Mouse (Mus musculus): ENCODE results near the gene Pex10. TPM values are rescaled to one million over a fixed set of nuclear protein-coding genes. Genes with fewer than 3 reads are reported as not detected.

Gene Pex10
- 10.5 and 20.4 TPM in 2 replicates for polyA plus RNA-seq (2015; fragmentation: Nextera tagmentation; extraction: Ambion mirVana)

DNA sequence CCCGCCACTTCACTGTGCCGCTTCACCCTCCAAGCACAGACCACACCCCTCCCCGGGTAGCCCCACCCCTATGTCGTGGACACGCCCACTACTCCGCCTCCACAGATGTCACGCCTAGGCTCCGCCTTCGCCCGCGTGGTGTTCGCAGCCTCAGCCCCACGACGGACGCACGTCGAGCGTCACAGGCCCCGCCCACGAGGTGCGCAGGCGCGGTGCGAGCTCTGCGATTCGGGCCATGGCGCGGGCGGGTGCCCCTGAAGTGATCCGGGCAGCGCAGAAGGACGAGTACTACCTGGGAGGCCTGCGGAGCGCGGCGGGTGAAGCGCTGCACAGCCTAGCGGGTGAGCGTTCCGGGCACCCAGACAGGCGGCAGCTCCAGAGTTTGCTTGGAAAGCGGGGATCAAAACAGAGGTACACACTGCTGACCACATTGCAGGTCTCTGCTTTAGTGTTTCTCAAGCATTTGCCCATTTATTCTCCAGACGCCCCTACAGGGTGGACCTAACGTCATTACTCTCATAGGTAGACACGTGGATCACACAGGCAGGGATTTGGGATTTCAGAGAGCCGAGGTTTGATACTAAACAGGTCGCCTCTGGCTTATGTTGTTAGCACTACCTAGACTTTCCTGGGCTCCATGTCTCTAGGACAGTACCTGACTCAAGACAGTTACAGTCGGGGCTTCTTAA lies at the start of gene Pex10:
Gene Pex10 (plus strand): TSS at position 183 of the 689 bp plus-strand sequence.

DNA sequence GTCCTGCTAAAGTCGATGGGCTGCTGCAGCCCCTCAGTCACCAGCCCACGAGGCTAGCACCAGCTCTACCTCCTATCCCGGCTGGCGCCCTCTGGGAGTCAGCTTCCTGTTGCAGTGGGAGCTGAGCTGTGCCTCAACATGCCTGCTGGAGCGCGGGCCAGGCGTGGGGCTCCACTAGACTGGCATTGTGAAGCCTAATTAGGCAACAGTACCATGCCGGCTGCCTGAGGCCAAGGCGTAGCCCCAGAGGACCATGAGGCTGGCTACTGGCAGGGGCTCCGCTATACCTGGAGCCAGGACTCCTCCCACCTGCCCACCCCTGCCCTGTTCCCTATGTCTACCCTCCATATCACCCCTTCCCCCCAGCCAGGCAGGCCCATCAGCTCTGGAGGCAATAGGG lies 10.1 kb upstream of the Pex10 start, which contains the start of gene Plch2:
Gene Plch2 (minus strand): TSS at position 61 of the 400 bp plus-strand sequence.

DNA sequence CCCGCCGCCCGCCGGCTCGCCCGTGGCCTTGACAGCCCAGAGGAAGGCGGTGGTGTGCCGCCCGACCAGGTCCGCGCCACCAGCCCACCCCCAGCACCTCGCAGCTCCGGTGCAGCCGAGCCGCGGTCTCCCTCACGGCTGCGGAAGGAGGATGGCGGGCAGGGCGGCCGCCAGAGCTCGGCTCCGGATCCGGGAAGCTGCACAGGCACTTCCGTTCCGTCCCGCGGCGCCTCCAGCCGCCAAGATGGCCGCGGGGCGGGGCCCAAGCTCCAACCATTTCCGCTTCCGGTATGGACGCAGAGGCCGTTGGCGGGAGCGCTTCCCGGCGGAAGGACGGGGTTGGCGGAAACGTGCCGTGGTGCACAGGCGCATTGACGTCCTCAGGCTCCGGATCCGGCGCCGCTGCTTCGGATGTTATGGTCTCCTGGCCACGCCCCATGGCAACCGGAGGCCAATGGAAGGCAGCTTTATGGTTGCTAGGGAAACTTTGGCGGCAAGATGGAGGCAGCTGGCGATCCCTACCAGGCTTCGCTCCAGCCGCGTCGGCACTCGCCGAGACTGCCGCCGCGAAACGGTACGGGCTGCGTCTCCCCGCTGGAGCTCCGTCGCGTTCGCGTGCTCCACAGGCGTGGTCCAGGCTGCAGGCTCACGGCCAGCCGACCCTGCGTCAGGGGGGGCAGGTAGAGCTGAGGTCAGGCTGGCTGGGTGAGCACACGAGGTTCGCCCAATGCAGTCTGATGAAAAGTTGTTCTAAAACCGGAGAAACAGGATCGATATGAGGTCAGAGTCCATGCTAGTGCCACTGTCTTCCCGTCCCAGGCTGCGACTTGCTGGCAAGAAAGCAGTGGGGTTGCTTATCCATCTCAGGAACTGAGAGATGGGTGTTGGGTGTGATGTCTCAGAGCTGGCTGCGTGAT lies 19.6 kb downstream of the Pex10 start, which contains the start of the genes Rer1 and Morn1:
Gene Rer1 (minus strand): TSS at position 275 of the 917 bp plus-strand sequence.
Gene Morn1 (plus strand): TSS at position 470 of the 917 bp plus-strand sequence.

Other genes with a start within 250 kb of the Pex10 start
- gene Ttc34, start 229.6 kb upstream of the Pex10 start, polyA plus RNA-seq (2015; fragmentation: Nextera tagmentation; extraction: Ambion mirVana): 0.10 and 0.19 TPM in 2 replicates
- 1.9 and 5.0 TPM in 2 replicates for gene Mmel1, start 197.4 kb upstream of the Pex10 start, polyA plus RNA-seq (2015; fragmentation: Nextera tagmentation; extraction: Ambion mirVana)
- 165 and 222 TPM in 2 replicates for gene Fam213b, start 167.9 kb upstream of the Pex10 start, polyA plus RNA-seq (2015; fragmentation: Nextera tagmentation; extraction: Ambion mirVana)
- 2.6 TPM in 2 replicates for gene Tnfrsf14, start 138.5 kb upstream of the Pex10 start, polyA plus RNA-seq (2015; fragmentation: Nextera tagmentation; extraction: Ambion mirVana)
- gene Hes5, start 106.1 kb upstream of the Pex10 start, polyA plus RNA-seq (2015; fragmentation: Nextera tagmentation; extraction: Ambion mirVana): 1.1 and 6.1 TPM in 2 replicates
- 19.0 and 25.6 TPM in 2 replicates for gene Pank4, start 102.9 kb upstream of the Pex10 start, polyA plus RNA-seq (2015; fragmentation: Nextera tagmentation; extraction: Ambion mirVana)
- 0.61 and 1.5 TPM in 2 replicates for gene Plch2, start 10.2 kb upstream of the Pex10 start, polyA plus RNA-seq (2015; fragmentation: Nextera tagmentation; extraction: Ambion mirVana)
- 210 and 215 TPM in 2 replicates for gene Rer1, start 19.4 kb downstream of the Pex10 start, polyA plus RNA-seq (2015; fragmentation: Nextera tagmentation; extraction: Ambion mirVana)
- 3.8 and 9.3 TPM in 2 replicates for gene Morn1, start 19.6 kb downstream of the Pex10 start, polyA plus RNA-seq (2015; fragmentation: Nextera tagmentation; extraction: Ambion mirVana)
- 13.8 and 14.6 TPM in 2 replicates for gene Ski, start 155.6 kb downstream of the Pex10 start, polyA plus RNA-seq (2015; fragmentation: Nextera tagmentation; extraction: Ambion mirVana)
- 52.8 and 70.4 TPM in 2 replicates for gene Faap20, start 182.8 kb downstream of the Pex10 start, polyA plus RNA-seq (2015; fragmentation: Nextera tagmentation; extraction: Ambion mirVana)

All from adrenal gland, postnatal 0 days (tissue).